Mouse (Mus musculus): ENCODE data around the gene Maco1.

- TF ChIP-seq CTCF (IDR thresholded peaks at IDR 0.05; ENCODE audit: borderline replicate concordance, insufficient read depth, low read length) (no peak), POLR2A (IDR thresholded peaks at IDR 0.05; ENCODE audit: low read depth, low read length) (no peak)
Observed at GRCm38 (mm10) chr4:134800098-134800497, 53.0 kb downstream of the Maco1 start.

Measured in embryonic fibroblast, embryonic 13.5 days (primary cell).